Comparison of ENCODE assay signal across 35 mouse cellular contexts in genomic region chr16:18169156-18169555, GRCm38 (mm10). TPM values are rescaled to one million over a fixed set of nuclear protein-coding genes. Genes with fewer than 3 reads are reported as not detected.
DNase-seq lines count a peak whose midpoint lies in the region; ATAC-seq and TF ChIP-seq lines count a peak whose summit lies in the region.
"Had no signal": no experiment of that assay in that cellular context is flagged by ENCODE, and none has a peak within 500 bp of the region (broad histone marks: within the 10 kb centered on the region; RNA-seq: fewer than 3 reads in every experiment).

No protein-coding gene starts in this region.

- no peak for ATAC-seq in liver, embryonic 12.5 days
- peak; percentile 82 for ATAC-seq in granulocyte monocyte progenitor cell, adult 5-6 weeks (replicated peaks; ENCODE audit: poor library complexity, severe bottlenecking)
- ATAC-seq: forebrain, embryonic 14.5 days; hindbrain, postnatal 0 days; intestine, embryonic 15.5 days; midbrain, embryonic 16.5 days had no signal

- H3K4me2 ChIP-seq in liver, embryonic 12.5 days, result no peak overlapping the region
- no peak overlapping the region for H3K4me2 ChIP-seq in myocyte (ENCODE audit: low read depth)
- H3K4me2 ChIP-seq: heart, embryonic 13.5 days; intestine, embryonic 15.5 days; limb, embryonic 12.5 days; liver, embryonic 13.5 days; midbrain, embryonic 11.5 days; neural tube, embryonic 13.5 days had no signal

- no peak overlapping the region for H3K4me3 ChIP-seq in liver, adult 2 months (ENCODE audit: insufficient read depth, low read depth, low read length)
- H3K4me3 ChIP-seq in liver, embryonic 12.5 days, result no peak overlapping the region
- H3K4me3 ChIP-seq in myocyte, result no peak overlapping the region
- H3K4me3 ChIP-seq in kidney, adult 2 months (ENCODE audit: insufficient read depth, low read depth, low read length), result no peak overlapping the region
- H3K4me3 ChIP-seq: heart, embryonic 13.5 days; hindbrain, embryonic 10.5 days; intestine, embryonic 15.5 days; limb, embryonic 12.5 days; liver, embryonic 13.5 days; neural tube, embryonic 13.5 days had no signal

- no peaks in the 10 kb centered on the region for H3K36me3 ChIP-seq in liver, adult 2 months (ENCODE audit: control insufficient read depth, insufficient read depth, low read length)
- no peaks in the 10 kb centered on the region for H3K36me3 ChIP-seq in liver, embryonic 12.5 days
- H3K36me3 ChIP-seq in myocyte (ENCODE audit: control insufficient read depth, insufficient read depth), result no peaks in the 10 kb centered on the region
- no peaks in the 10 kb centered on the region for H3K36me3 ChIP-seq in kidney, adult 2 months (ENCODE audit: control insufficient read depth, insufficient read depth, low read length)
- H3K36me3 ChIP-seq: G1E; heart, embryonic 13.5 days; hindbrain, embryonic 10.5 days; intestine, embryonic 15.5 days; limb, embryonic 12.5 days; liver, embryonic 13.5 days; neural tube, embryonic 13.5 days had no signal

- no peak overlapping the region for H3ac ChIP-seq in myocyte (ENCODE audit: control insufficient read depth, insufficient read length)

- H3K9me3 ChIP-seq in liver, embryonic 12.5 days (replicated peaks), result no peaks in the 10 kb centered on the region
- H3K9me3 ChIP-seq: G1E; heart, embryonic 13.5 days; hindbrain, embryonic 10.5 days; intestine, embryonic 15.5 days; limb, embryonic 12.5 days; liver, embryonic 13.5 days; neural tube, embryonic 13.5 days had no signal

- no peak overlapping the region for H3K9ac ChIP-seq in liver, adult 2 months (ENCODE audit: low read depth, low read length)
- H3K9ac ChIP-seq in liver, embryonic 12.5 days, result no peak overlapping the region
- H3K9ac ChIP-seq: heart, embryonic 13.5 days; intestine, embryonic 15.5 days; limb, embryonic 12.5 days; liver, embryonic 13.5 days; neural tube, embryonic 13.5 days had no signal

- TF ChIP-seq CTCF in liver, adult 2 months (IDR thresholded peaks at IDR 0.05; ENCODE audit: low read depth, low read length), result no peak
- no peak for TF ChIP-seq CTCF in kidney, adult 2 months (conservative IDR thresholded peaks at IDR 0.05; ENCODE audit: insufficient read depth, insufficient read length, low read depth, low read length)

- H3K79me2 ChIP-seq in liver, adult 2 months (ENCODE audit: control insufficient read depth, insufficient read depth, low read length), result no peaks in the 10 kb centered on the region
- no peaks in the 10 kb centered on the region for H3K79me2 ChIP-seq in myocyte (ENCODE audit: control insufficient read depth, insufficient read depth)

- TF ChIP-seq POLR2A in liver, adult 2 months (IDR thresholded peaks at IDR 0.05; ENCODE audit: extremely low read depth, insufficient read depth, low read length), result no peak
- TF ChIP-seq POLR2A in myocyte (IDR thresholded peaks at IDR 0.05; ENCODE audit: insufficient read length, low read depth), result no peak
- TF ChIP-seq POLR2A in kidney, adult 2 months (IDR thresholded peaks at IDR 0.05; ENCODE audit: low read depth, low read length), result no peak

- 33% methylated on average over 5 of the region's 5 CpGs for WGBS in liver, adult 2 months
- 32% methylated on average over 5 of the region's 5 CpGs for WGBS in liver, embryonic 12.5 days (ENCODE audit: insufficient replicate concordance)
- 74% methylated on average over 5 of the region's 5 CpGs for WGBS in kidney, adult 2 months

- H3K4me1 ChIP-seq in liver, adult 2 months (ENCODE audit: control insufficient read depth, insufficient read depth, low read length), result no peaks in the 10 kb centered on the region
- no peaks in the 10 kb centered on the region for H3K4me1 ChIP-seq in liver, embryonic 12.5 days
- H3K4me1 ChIP-seq in kidney, adult 2 months (ENCODE audit: control insufficient read depth, insufficient read depth, low read length), result no peaks in the 10 kb centered on the region
- H3K4me1 ChIP-seq: liver, embryonic 13.5 days had no signal

- peak; percentile 37 for DNase-seq in adrenal gland, postnatal 14 days
- DNase-seq in adrenal gland, postnatal 25 days, result no peak
- DNase-seq in liver, adult 2 months (ENCODE audit: extremely low read depth, low read depth, low spot score), result peak; percentile 29
- no peak for DNase-seq in layer of hippocampus, adult 9-11 months
- no peak for DNase-seq in kidney, adult 2 months
- DNase-seq: cerebellum, adult 8-10 months; gastrocnemius, postnatal 25 days; heart, postnatal 10 days; kidney, adult 9 months; kidney, postnatal 14 days; liver, embryonic 13.5 days; lung, adult 2 months; lung, postnatal 10 days had no signal

- H3K27me3 ChIP-seq in liver, adult 2 months (ENCODE audit: control insufficient read depth, insufficient read depth, low read length), result no peaks in the 10 kb centered on the region
- no peaks in the 10 kb centered on the region for H3K27me3 ChIP-seq in liver, embryonic 12.5 days (replicated peaks)
- H3K27me3 ChIP-seq in myocyte (ENCODE audit: control insufficient read depth, insufficient read depth, insufficient read length), result peaks cover 10% of the 10 kb centered on the region
- no peaks in the 10 kb centered on the region for H3K27me3 ChIP-seq in kidney, adult 2 months (replicated peaks; ENCODE audit: control insufficient read depth, insufficient read depth, low read length)
- H3K27me3 ChIP-seq: intestine, embryonic 15.5 days; liver, embryonic 13.5 days had no signal

- H3K27ac ChIP-seq in liver, adult 2 months (replicated peaks; ENCODE audit: insufficient read depth, low read depth, low read length), result no peak overlapping the region
- H3K27ac ChIP-seq in liver, embryonic 12.5 days, result no peak overlapping the region
- no peak overlapping the region for H3K27ac ChIP-seq in kidney, adult 2 months (ENCODE audit: insufficient read depth, low read depth, low read length)
- H3K27ac ChIP-seq: heart, embryonic 13.5 days; hindbrain, embryonic 10.5 days; hindbrain, postnatal 0 days; intestine, embryonic 15.5 days; limb, embryonic 12.5 days; liver, embryonic 13.5 days; macrophage; neural tube, embryonic 13.5 days had no signal

TF ChIP-seq in myocyte, 11 proteins besides CTCF, POLR2A, EP300 and RAD21:
- TF ChIP-seq CEBPB (IDR thresholded peaks at IDR 0.05; ENCODE audit: insufficient read depth, poor library complexity, severe bottlenecking) (0 out of 2 replicates have a peak, but pooled peaks have one; percentile 5), TCF12 (IDR thresholded peaks at IDR 0.05; ENCODE audit: insufficient read depth, poor library complexity, severe bottlenecking) (no peak)

RNA-seq across cellular contexts. Expression of gene Rtn4r, which starts 41.7 kb away (rescaled TPM):
- 0.33 and 0.86 TPM in 2 replicates for total RNA-seq in adrenal gland, postnatal 14 days (2021)
- total RNA-seq in adrenal gland, postnatal 25 days (2021), result not detected in 2 replicates
- total RNA-seq in liver, adult 2 months (2014; rRNA removed), result not detected in 2 replicates
- 0.07 TPM in 1 of 2 replicates, not detected in the other for polyA plus RNA-seq in liver, adult 2 months (2012; rRNA removed)
- 0.65 and 0.68 TPM in 2 replicates for polyA plus RNA-seq in liver, embryonic 12.5 days (2016; fragmentation: Nextera tagmentation; extraction: Ambion mirVana)
- total RNA-seq in granulocyte monocyte progenitor cell, adult 5-6 weeks (2014; fragmentation: Nextera tagmentation), result 4.5 and 14.7 TPM in 2 replicates
- 2.7 and 2.9 TPM in 2 replicates for total RNA-seq in granulocyte monocyte progenitor cell, adult 5-6 weeks (2017)
- 0.26 TPM for polyA plus RNA-seq in myocyte (2012; fragmentation: generic; extraction: Trizol)
- polyA plus RNA-seq in kidney, adult 2 months (2012; rRNA removed), result 18.9 and 26.7 TPM in 2 replicates
- polyA plus RNA-seq: G1E, macrophage had no signal

RNA-seq across cellular contexts. Expression of gene Ccdc188, which starts 48.5 kb away (rescaled TPM):
- total RNA-seq in adrenal gland, postnatal 14 days (2021), result not detected in 2 replicates
- not detected in 2 replicates for total RNA-seq in adrenal gland, postnatal 25 days (2021)
- not detected in 2 replicates for total RNA-seq in liver, adult 2 months (2014; rRNA removed)
- not detected in 2 replicates for polyA plus RNA-seq in liver, adult 2 months (2012; rRNA removed)
- polyA plus RNA-seq in liver, embryonic 12.5 days (2016; fragmentation: Nextera tagmentation; extraction: Ambion mirVana), result not detected in 2 replicates
- not detected in 2 replicates for total RNA-seq in granulocyte monocyte progenitor cell, adult 5-6 weeks (2014; fragmentation: Nextera tagmentation)
- total RNA-seq in granulocyte monocyte progenitor cell, adult 5-6 weeks (2017), result not detected in 2 replicates
- not detected for polyA plus RNA-seq in myocyte (2012; fragmentation: generic; extraction: Trizol)
- polyA plus RNA-seq in kidney, adult 2 months (2012; rRNA removed), result not detected in 2 replicates
- total RNA-seq: adrenal gland, adult 18-20 months; adrenal gland, postnatal 4 days; G1E; gastrocnemius, postnatal 25 days; heart, adult 8-10 months; heart, postnatal 10 days; hindbrain, postnatal 0 days; layer of hippocampus, postnatal 10 days; left cerebral cortex, adult 18-20 months; left cerebral cortex, postnatal 25 days had no signal
- polyA plus RNA-seq: embryonic facial prominence, embryonic 11.5 days; G1E; heart, embryonic 13.5 days; hindbrain, postnatal 0 days; intestine, embryonic 15.5 days; limb, embryonic 12.5 days; liver, embryonic 13.5 days; lung, adult 2 months; macrophage; midbrain, embryonic 11.5 days; midbrain, embryonic 16.5 days; neural tube, embryonic 13.5 days; stomach, embryonic 14.5 days had no signal

Comparison
In these comparisons a context has a peak if more than half of its experiments do, and no peak if none do; other contexts are left out.
1. DNase-seq: peak in adrenal gland, postnatal 14 days (single experiment) and liver, adult 2 months (single experiment); none in adrenal gland, postnatal 25 days (single experiment), layer of hippocampus, adult 9-11 months (single experiment) and kidney, adult 2 months (single experiment).